Mouse (Mus musculus): Measurements from ENCODE around the gene Dnah12. TPM values are rescaled to one million over a fixed set of nuclear protein-coding genes. Genes with fewer than 3 reads are reported as not detected.

Dnah12 gene
- polyA plus RNA-seq, 1 experiment from 2014 or later, result 0.26 TPM

DNA sequence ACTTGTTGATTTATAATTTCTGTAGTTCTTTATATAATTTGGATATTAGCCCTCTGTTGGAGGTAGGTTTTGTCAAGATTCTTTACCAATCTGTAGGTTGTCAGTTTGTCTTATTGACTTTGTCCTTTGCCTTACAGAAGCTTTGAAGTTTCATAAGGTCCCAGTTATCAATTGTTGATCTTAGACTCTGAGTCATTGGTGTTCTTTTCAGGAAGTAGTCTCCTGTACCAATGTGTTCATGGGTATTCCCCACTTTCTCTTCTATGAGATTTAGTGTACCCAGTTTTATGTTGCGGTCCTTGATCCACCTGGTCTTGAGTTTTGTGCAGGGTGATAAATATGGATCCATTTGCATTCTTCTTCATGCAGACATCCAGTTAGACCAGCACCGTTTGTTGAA lies 101.4 kb downstream of the Dnah12 start:
- H3K4me1 ChIP-seq (replicated peaks; ENCODE audit: insufficient read depth, low read length), result no peaks in the 10 kb centered on the region
- no peak overlapping the region for H3K27ac ChIP-seq
- no peak overlapping the region for H3K4me2 ChIP-seq (ENCODE audit: low read length)
- TF ChIP-seq CTCF (IDR thresholded peaks at IDR 0.05; ENCODE audit: low read depth), result no peak
- DNase-seq (ENCODE audit: low spot score) (no peak), ATAC-seq (replicated peaks; ENCODE audit: low FRiP score, low read depth) (no peak)
- H3K36me3 ChIP-seq (ENCODE audit: insufficient read depth, low read length), result no peaks in the 10 kb centered on the region
- H3K4me3 ChIP-seq (replicated peaks; ENCODE audit: low read depth, low read length), result no peak overlapping the region
- no peaks in the 10 kb centered on the region for H3K9me3 ChIP-seq (replicated peaks; ENCODE audit: low read length)
- 95% methylated on average over 2 of the region's 2 CpGs for WGBS
- H3K27me3 ChIP-seq (ENCODE audit: insufficient read depth, low read length), result no peaks in the 10 kb centered on the region
- no peak overlapping the region for H3K9ac ChIP-seq (ENCODE audit: low read depth, low read length)

- Histone ChIP-seq H3K9ac (ENCODE audit: low read depth, low read length) (no peak overlapping the region), H3K9me3 (replicated peaks; ENCODE audit: low read length) (no peaks in the 10 kb centered on the region), H3K36me3 (ENCODE audit: insufficient read depth, low read length) (no peaks in the 10 kb centered on the region), H3K4me1 (replicated peaks; ENCODE audit: insufficient read depth, low read length) (no peaks in the 10 kb centered on the region), H3K27ac (no peak overlapping the region), H3K4me3 (replicated peaks; ENCODE audit: low read depth, low read length) (no peak overlapping the region), H3K27me3 (ENCODE audit: insufficient read depth, low read length) (no peaks in the 10 kb centered on the region), H3K4me2 (ENCODE audit: low read length) (no peak overlapping the region)
- no peak for TF ChIP-seq CTCF (IDR thresholded peaks at IDR 0.05; ENCODE audit: low read depth)
- no peak for DNase-seq (ENCODE audit: low spot score)
- 89% methylated on average over 3 of the region's 3 CpGs for WGBS
- ATAC-seq (replicated peaks; ENCODE audit: low FRiP score, low read depth), result no peak
Measured at GRCm38 (mm10) chr14:26798330-26798729, 105.3 kb downstream of the Dnah12 start.

- Histone ChIP-seq H3K9ac (ENCODE audit: low read depth, low read length) (no peak overlapping the region), H3K4me2 (ENCODE audit: low read length) (no peak overlapping the region), H3K27ac (no peak overlapping the region), H3K36me3 (ENCODE audit: insufficient read depth, low read length) (no peaks in the 10 kb centered on the region), H3K27me3 (ENCODE audit: insufficient read depth, low read length) (no peaks in the 10 kb centered on the region), H3K9me3 (replicated peaks; ENCODE audit: low read length) (no peaks in the 10 kb centered on the region), H3K4me3 (replicated peaks; ENCODE audit: low read depth, low read length) (no peak overlapping the region), H3K4me1 (replicated peaks; ENCODE audit: insufficient read depth, low read length) (no peaks in the 10 kb centered on the region)
- ATAC-seq (replicated peaks; ENCODE audit: low FRiP score, low read depth) (no peak), DNase-seq (ENCODE audit: low spot score) (no peak)
- TF ChIP-seq CTCF (IDR thresholded peaks at IDR 0.05; ENCODE audit: low read depth), result no peak
- 72% methylated on average over 3 of the region's 3 CpGs for WGBS
Measured at GRCm38 (mm10) chr14:26799286-26799685, 106.2 kb downstream of the Dnah12 start.

DNA sequence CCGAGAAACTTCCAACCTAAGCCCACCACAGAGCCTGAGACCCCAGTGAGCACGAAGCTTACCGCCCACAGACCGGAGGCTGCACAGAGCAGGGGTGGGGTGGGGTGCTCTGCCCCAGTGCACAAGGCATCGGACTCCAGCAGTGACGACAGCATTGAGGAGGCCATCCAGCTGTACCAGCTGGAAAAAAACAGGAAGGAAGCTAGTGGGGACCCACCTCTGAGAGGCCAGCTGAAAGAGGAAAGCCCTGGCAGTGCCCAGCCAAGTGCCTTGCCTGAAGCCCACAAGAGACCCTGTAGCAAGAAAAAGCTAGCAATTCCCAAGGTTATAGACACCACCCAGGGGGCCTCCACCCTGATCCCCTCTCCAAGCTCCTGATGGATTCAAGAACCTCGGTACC lies 112.4 kb downstream of the Dnah12 start:
- Histone ChIP-seq H3K4me3 (replicated peaks; ENCODE audit: low read depth, low read length) (no peak overlapping the region), H3K27ac (no peak overlapping the region), H3K27me3 (ENCODE audit: insufficient read depth, low read length) (no peaks in the 10 kb centered on the region), H3K36me3 (ENCODE audit: insufficient read depth, low read length) (no peaks in the 10 kb centered on the region), H3K9me3 (replicated peaks; ENCODE audit: low read length) (no peaks in the 10 kb centered on the region), H3K4me2 (ENCODE audit: low read length) (no peak overlapping the region), H3K4me1 (replicated peaks; ENCODE audit: insufficient read depth, low read length) (0 out of 2 replicates have a peak, but pooled peaks cover 2% of the 10 kb centered on the region), H3K9ac (ENCODE audit: low read depth, low read length) (no peak overlapping the region)
- WGBS, result 45% methylated on average over 7 of the region's 7 CpGs
- no peak for TF ChIP-seq CTCF (IDR thresholded peaks at IDR 0.05; ENCODE audit: low read depth)
- ATAC-seq (replicated peaks; ENCODE audit: low FRiP score, low read depth) (no peak), DNase-seq (ENCODE audit: low spot score) (peak; percentile 11)

DNA sequence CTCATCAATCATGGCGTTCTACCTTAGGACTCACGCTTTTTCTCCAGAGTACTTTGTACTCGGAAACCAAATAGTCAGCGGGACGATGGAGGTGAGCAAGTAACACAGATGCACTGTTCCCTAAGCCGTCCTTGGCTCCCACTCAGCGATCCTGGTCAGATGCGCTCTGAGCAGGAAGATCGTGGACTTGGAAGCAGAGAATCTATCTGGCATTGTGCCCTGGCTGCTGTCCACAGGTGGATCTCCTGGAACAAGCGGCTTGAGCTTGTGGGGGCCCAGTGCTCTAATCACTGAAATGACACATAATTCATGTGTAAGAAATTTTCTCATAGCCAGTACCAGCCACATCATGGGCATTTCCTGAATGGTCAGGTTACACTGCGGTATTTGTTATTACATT lies 119.7 kb downstream of the Dnah12 start:
- no peaks in the 10 kb centered on the region for H3K4me1 ChIP-seq (replicated peaks; ENCODE audit: insufficient read depth, low read length)
- H3K36me3 ChIP-seq (ENCODE audit: insufficient read depth, low read length), result no peaks in the 10 kb centered on the region
- no peak overlapping the region for H3K4me3 ChIP-seq (replicated peaks; ENCODE audit: low read depth, low read length)
- H3K27ac ChIP-seq, result no peak overlapping the region
- ATAC-seq (replicated peaks; ENCODE audit: low FRiP score, low read depth) (no peak), DNase-seq (ENCODE audit: low spot score) (no peak)
- no peak for TF ChIP-seq CTCF (IDR thresholded peaks at IDR 0.05; ENCODE audit: low read depth)
- H3K27me3 ChIP-seq (ENCODE audit: insufficient read depth, low read length), result no peaks in the 10 kb centered on the region
- 83% methylated on average over 11 of the region's 11 CpGs for WGBS
- H3K4me2 ChIP-seq (ENCODE audit: low read length), result no peak overlapping the region
- H3K9me3 ChIP-seq (replicated peaks; ENCODE audit: low read length), result no peaks in the 10 kb centered on the region
- H3K9ac ChIP-seq (ENCODE audit: low read depth, low read length), result no peak overlapping the region

DNA sequence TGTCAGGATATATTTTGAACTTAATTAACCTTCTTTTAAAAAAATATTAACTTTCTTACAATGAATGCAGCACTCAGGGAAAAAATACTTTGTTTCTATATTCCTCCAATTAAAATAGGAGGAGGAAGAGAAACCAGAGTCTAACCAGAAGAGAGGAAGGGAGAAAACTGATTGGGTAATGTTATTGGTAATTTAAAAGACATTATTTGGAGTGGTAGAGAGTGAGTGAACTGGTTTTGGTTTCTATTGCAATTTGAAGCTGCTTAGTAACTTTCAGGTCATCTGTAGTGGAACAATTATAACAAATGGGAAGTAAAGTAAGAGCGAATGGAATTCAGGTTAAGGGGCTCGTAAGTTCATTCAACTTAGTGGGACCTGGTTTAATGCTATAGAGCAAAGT lies 120.8 kb downstream of the Dnah12 start:
- Histone ChIP-seq H3K27ac (no peak overlapping the region), H3K36me3 (ENCODE audit: insufficient read depth, low read length) (no peaks in the 10 kb centered on the region), H3K9ac (ENCODE audit: low read depth, low read length) (no peak overlapping the region), H3K4me1 (replicated peaks; ENCODE audit: insufficient read depth, low read length) (no peaks in the 10 kb centered on the region), H3K27me3 (ENCODE audit: insufficient read depth, low read length) (no peaks in the 10 kb centered on the region), H3K4me3 (replicated peaks; ENCODE audit: low read depth, low read length) (no peak overlapping the region), H3K9me3 (replicated peaks; ENCODE audit: low read length) (no peaks in the 10 kb centered on the region), H3K4me2 (ENCODE audit: low read length) (no peak overlapping the region)
- no peak for TF ChIP-seq CTCF (IDR thresholded peaks at IDR 0.05; ENCODE audit: low read depth)
- ATAC-seq (replicated peaks; ENCODE audit: low FRiP score, low read depth), result no peak
- 94% methylated on average over 2 of the region's 2 CpGs for WGBS
- no peak for DNase-seq (ENCODE audit: low spot score)

GRCm38 (mm10) chr14:26814908-26815307 lies 121.8 kb downstream of the Dnah12 start:
- H3K9ac ChIP-seq (ENCODE audit: low read depth, low read length), result no peak overlapping the region
- H3K4me2 ChIP-seq (ENCODE audit: low read length), result no peak overlapping the region
- WGBS, result 47% methylated on average over 3 of the region's 3 CpGs
- H3K4me1 ChIP-seq (replicated peaks; ENCODE audit: insufficient read depth, low read length), result no peaks in the 10 kb centered on the region
- DNase-seq (ENCODE audit: low spot score), result no peak
- no peak overlapping the region for H3K27ac ChIP-seq
- no peak for ATAC-seq (replicated peaks; ENCODE audit: low FRiP score, low read depth)
- no peaks in the 10 kb centered on the region for H3K27me3 ChIP-seq (ENCODE audit: insufficient read depth, low read length)
- no peaks in the 10 kb centered on the region for H3K36me3 ChIP-seq (ENCODE audit: insufficient read depth, low read length)
- H3K9me3 ChIP-seq (replicated peaks; ENCODE audit: low read length), result no peaks in the 10 kb centered on the region
- H3K4me3 ChIP-seq (replicated peaks; ENCODE audit: low read depth, low read length), result no peak overlapping the region
- peak; percentile 35; the same call in 1 of the 2 replicates for TF ChIP-seq CTCF (IDR thresholded peaks at IDR 0.05; ENCODE audit: low read depth)

All from kidney, postnatal 0 days (tissue).